Mouse (Mus musculus): ENCODE results near the gene Alpi. TPM values are rescaled to one million over a fixed set of nuclear protein-coding genes. Genes with fewer than 3 reads are reported as not detected.

The Alpi gene
- polyA plus RNA-seq (2017; shearing (Covaris generic)): 0.22 TPM

DNA sequence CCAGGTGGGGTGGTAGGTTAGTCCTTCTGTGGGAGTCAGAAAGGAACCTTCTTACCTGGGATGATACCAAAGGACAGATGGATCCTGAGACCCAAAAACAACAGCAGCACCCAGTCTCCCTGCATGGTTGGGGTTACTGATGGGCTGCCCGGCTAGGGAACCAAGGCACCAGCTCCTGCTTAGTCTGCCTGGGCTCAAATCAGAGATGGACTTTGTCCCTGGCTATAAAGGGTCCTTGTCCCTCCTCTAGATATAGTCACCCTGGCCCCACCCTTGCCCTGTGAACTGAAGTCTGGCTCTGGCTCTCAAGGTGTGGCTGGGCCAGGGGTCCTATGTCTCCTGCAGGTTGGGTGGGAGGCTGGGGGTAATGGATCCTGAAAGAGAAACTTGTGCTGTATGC lies at the start of gene Alpi:
TSS of gene Alpi (minus strand) at position 196 of the 400 bp plus-strand sequence.

DNA sequence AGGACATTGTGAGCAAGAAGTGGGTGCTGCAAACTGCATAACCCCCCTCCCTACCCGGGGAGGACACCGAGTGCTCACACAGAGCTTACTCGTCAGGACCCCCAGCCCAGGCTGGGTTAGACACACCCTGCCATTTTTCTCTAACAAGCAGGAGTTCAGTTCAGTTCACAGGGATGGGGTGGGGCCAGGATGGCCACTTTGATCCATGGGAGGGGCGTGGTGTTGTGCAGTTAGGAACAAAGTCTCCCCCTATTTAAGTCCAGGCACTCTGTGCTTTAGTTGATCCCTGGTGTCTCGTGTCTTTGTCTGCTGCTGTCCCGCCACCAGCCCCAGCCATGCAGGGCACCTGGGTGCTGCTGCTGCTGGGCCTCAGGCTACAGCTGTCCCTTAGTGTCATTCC lies 23.3 kb upstream of the Alpi start, which contains the start of gene Akp3:
TSS of gene Akp3 (plus strand) at position 301 of the 400 bp plus-strand sequence.

DNA sequence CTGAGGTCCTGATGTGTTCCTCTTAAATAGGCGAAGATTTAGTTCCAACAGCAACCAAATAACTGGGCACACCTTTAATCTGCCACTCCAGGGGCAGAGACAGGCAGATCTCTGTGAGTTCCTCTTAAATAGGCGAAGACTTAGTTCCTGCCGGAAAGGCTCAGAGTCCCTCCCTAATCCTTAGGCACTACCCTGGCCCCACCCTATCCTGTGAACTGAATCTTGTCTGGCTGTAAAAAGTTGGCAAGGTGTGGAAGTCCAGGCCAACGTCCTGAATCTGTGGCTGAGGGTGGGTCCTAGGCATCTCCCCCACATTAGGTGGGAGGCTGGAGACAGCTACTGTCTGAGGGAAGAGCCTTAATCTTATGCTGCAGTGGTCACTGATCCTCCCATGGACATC lies 11.6 kb downstream of the Alpi start, which contains the start of gene Alppl2:
TSS of gene Alppl2 (minus strand) at position 101 of the 400 bp plus-strand sequence.

Other genes with a start within 250 kb of the Alpi start
- not detected for gene Alppl2, start 11.7 kb downstream of the Alpi start, polyA plus RNA-seq (2017; shearing (Covaris generic))
- not detected for gene Akp3, start 23.4 kb upstream of the Alpi start, polyA plus RNA-seq (2017; shearing (Covaris generic))
- gene Ecel1, start 54.9 kb upstream of the Alpi start, polyA plus RNA-seq (2017; shearing (Covaris generic)): not detected
- gene Prss56, start 81.7 kb upstream of the Alpi start, polyA plus RNA-seq (2017; shearing (Covaris generic)): not detected
- not detected for gene Chrnd, start 89.0 kb upstream of the Alpi start, polyA plus RNA-seq (2017; shearing (Covaris generic))
- gene Chrng, start 103.1 kb upstream of the Alpi start, polyA plus RNA-seq (2017; shearing (Covaris generic)): not detected
- 167 TPM for gene Eif4e2, start 112.3 kb upstream of the Alpi start, polyA plus RNA-seq (2017; shearing (Covaris generic))
- not detected for gene Efhd1, start 162.8 kb upstream of the Alpi start, polyA plus RNA-seq (2017; shearing (Covaris generic))
- 62.7 TPM for gene Gigyf2, start 225.4 kb upstream of the Alpi start, polyA plus RNA-seq (2017; shearing (Covaris generic))